Mouse (Mus musculus): ENCODE data around the gene Kynu.

Gene Kynu

DNA sequence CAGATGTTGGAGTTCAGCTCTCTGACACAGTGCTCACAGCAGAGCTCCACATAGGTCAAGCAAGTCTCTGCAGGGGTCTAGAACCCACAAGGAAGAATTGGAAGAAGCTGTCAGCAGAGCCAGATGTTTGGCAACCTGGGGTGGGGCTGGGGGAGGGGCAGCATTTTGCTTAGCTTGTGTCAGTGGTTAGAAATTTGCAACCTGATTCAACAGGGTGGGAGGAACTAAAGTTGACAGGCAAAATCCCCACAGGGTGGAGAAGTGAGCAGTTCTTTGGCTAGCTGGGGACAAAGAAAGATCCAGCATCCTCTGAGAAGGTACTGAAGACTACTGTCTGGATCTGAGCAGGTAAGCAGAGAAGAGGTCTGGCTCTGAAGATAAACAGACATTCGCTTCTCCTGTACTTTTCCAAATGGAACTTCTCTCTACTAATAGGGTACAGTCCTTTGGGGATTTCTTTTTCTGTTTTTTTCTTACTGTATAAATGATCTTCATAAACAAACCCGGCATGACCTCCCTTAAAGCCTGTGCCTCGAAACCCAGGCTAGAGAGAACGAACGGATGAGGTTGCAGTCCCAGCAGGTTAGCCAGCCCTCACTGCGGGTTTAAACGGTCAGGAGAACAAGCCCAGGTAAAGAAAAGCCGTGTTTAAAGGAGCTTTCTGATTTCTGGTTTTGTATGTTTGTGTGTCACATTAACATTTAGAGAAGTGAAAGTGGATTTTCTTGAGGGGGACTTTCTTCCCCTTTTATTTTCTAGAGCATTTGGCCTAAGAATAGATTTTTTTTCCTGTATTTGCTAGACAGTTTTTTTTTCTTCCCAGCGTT, at the start of gene Kynu:
Kynu (plus strand) TSS at position 268 of the 827 bp plus-strand sequence.
- DNase-seq (ENCODE audit: low read depth, low spot score), result no peak

GRCm38 (mm10) chr2:43506182-43506581, 48.9 kb upstream of the Kynu start:
- DNase-seq (ENCODE audit: low read depth, low spot score), result no peak

DNA sequence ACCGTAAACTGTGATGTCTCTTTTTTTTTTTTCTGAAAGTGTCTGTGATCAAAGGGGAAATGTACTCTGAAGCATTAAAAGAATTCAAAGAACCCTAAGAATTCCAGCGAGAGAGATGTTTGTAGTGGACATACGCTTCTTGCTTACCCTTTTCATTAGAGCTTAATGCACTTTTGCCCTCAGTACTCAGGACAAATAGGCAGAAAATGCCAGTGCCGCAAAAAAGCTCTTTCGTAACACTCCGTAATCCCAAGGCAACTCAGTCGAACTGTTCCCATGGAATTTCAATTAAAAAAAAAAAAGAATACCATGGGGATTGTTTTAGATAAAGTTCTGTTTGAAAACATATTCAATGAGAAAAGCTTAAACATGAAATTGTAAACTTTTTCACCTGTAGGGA, 41.3 kb upstream of the Kynu start:
- DNase-seq (ENCODE audit: low read depth, low spot score), result no peak

DNA sequence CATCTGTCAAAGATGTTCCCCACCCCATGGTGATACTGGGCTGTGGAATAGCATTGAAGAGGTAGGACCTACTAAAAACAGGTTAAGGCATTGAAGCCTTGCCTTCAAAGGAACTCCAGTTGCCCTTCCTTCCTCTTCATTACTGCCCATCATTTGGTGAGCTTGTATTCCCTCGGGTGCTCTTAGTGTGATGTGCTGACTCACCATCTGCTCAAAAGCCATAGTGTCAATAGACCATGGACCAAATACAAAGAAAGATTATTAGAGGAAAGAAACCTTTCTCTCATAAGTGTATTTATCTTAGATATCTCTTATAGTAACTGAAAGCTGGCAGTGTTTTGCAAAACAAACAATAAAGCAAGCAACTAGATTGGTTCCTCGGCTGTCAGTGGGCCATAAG, 20.7 kb upstream of the Kynu start:
- DNase-seq (ENCODE audit: low read depth, low spot score), result no peak

- DNase-seq (ENCODE audit: low read depth, low spot score), result no peak
These were observed 12.5 kb upstream of the Kynu start for GRCm38 (mm10) chr2:43542615-43543014.

DNA sequence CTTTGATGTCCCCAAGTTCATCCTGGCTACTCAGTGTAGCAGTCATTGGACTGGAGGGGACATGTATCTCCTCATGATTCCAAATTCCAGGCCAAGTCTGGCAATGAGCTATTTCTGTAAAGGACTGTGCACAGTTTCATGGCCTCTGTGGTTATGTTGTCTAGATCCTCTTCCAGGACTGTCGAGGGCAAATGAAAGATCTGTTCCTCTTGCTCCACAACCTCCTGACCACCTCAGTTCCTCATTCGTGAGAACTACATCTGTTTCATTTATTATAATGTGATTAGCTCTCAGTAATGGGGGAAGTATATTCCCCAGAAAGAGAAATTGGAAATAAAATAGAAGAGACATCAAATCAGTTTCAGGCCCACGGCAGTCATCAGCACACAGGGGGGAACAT, 9.5 kb upstream of the Kynu start:
- no peak for DNase-seq (ENCODE audit: low read depth, low spot score)

DNA sequence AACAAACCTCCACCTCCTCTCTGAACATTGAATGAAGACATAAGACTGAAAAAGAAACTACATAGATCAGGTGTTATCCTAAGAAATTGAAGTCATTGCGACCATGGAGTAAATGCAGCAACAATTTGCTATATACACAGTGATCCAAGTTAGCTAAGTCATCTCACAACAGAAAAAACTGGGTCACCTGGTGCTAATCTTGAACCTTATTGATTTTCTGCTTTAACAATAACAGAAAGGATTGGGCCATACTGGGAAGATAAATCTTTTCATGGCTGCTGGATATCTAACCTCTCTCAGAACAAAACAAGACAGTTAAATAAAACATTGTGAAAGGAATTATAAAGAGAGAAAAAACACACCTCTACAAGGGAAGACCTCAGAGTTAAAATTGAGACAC, 8.7 kb upstream of the Kynu start:
- no peak for DNase-seq (ENCODE audit: low read depth, low spot score)

GRCm38 (mm10) chr2:43554216-43554615, 913 bp upstream of the Kynu start:
- no peak for DNase-seq (ENCODE audit: low read depth, low spot score)

DNA sequence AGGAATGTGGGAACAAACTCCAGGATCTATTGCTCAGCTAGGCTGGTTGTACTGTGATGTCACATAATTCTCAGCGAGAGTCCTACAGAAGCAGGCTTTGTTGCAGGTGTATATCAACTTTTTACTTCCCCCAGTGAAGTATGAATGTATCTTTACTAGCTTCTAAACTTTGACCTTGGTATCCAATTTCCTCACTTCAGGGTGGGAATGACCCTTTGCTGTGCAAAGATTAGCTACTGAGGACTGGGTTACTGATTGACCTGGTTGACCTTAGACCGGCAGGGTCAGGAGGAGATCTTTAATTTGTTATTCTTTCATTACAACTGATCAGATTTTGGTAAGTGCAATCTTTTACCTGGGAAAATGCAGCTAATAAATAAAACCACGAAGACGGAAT, 758 bp downstream of the Kynu start:
- DNase-seq (ENCODE audit: low read depth, low spot score), result no peak

- no peak for DNase-seq (ENCODE audit: low read depth, low spot score)
These were observed 1.9 kb downstream of the Kynu start for GRCm38 (mm10) chr2:43556985-43557384.

DNA sequence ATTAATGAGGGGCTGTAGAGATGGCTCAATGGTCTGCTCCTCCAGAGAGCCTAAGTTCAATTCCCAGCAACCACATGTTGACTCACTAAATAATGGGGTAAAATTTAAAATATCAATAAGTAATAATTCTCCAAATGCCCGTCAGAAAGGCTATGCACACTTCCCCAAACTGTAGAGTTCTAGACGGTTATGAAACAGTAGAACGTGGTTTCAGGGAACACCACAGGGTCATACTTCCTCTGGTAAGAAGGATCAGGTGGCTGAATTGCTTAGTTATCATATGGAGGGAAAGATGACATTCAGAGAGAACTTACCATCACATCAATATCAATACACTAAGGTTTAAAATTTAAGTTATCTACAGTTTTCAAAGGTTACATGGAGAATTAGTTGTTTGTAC, 6.1 kb downstream of the Kynu start:
- no peak for DNase-seq (ENCODE audit: low read depth, low spot score)

GRCm38 (mm10) chr2:43562779-43563178, 7.7 kb downstream of the Kynu start:
- no peak for DNase-seq (ENCODE audit: low read depth, low spot score)

GRCm38 (mm10) chr2:43568406-43568805, 13.3 kb downstream of the Kynu start:
- no peak for DNase-seq (ENCODE audit: low read depth, low spot score)

DNA sequence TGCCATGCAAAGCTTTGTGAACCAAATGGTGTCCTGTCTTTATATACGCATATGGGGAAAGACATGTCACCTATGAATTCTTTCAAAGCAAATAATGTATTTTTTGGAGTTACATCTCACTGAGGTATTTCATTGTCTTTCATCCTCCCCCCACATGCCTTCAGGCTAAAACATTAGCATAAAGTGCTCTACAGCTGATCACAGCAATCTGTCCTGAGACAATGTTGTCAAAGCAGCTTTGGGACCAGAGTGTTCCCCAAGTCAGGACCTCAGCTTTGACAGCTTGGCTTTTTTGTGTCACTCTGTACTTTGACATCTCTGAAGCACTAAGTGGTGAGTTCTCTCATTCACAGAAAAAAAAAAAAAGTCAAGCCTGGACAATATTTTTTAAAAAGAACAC, 18.4 kb downstream of the Kynu start:
- no peak for DNase-seq (ENCODE audit: low read depth, low spot score)

GRCm38 (mm10) chr2:43583243-43583812, 28.2 kb downstream of the Kynu start:
- DNase-seq (ENCODE audit: low read depth, low spot score), result no peak

DNA sequence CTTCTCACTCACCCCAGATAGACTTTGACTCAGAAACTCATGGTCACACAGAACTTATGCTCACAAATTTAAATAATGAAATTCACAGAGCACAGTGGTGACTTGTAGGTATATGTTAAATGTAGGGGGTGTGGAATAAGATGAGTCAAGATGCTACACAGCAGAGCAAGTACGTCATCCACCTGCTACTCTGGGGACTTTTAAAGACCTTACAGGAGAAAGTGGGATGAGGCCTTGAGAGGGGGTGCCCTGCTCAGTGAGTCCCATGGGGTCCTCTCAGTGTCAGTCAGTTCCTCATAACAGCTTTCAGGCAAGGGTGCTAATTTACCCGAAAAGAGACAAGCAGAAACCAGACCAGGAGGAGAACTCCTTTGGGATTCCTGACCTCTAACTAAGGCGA, 30.4 kb downstream of the Kynu start:
- DNase-seq (ENCODE audit: low read depth, low spot score), result no peak

DNA sequence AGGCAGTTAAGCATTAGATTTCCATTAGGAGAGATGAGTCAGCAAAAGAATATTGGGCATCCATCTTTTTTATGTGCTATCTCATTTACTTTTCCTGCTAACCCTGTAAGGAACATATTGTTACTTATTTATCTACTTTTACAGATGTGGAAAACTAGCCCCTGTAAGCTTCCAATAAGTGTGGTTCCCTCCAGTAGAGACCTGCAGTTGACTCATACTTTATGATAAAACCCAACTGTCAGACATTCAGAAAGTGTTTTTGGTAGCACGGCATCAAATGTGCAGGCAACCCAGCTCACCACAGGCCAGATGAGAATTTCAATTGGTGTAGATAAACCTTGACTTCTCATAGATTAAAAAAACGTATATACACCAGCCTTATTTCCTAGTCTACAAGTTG, 32.7 kb downstream of the Kynu start:
- no peak for DNase-seq (ENCODE audit: low read depth, low spot score)

DNA sequence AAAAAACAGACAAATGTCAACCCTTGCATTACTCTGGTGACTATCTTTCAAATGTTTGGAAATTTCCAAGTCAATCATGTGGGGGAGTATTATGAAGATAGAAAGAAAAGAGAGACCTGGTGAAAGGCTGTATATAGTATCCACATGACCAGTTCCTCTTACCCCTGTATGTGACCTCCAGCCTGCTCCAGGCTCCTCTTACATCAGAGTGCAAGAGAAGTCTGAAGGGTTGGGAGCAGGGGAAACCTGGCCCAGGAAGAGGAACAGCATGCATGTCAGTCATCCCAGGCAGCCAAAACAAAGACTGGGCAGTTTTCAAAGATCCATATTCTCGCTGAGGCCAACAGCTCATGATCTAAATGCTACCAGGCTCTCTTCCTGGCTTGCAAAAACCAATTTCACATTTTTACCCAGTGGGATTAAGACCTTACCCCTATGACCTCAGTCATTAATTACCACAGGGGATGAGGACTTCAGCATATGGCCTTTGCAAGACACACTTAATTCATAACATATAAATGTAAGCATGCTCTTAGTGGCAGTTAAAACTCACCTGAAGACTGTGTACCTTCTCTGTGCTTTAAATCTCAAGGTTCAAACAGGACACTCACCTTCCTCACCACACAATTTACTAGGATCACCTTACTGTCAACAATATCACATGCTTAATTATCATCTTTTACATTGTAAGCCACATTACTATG, 37.0 kb downstream of the Kynu start:
- no peak for DNase-seq (ENCODE audit: low read depth, low spot score)

DNA sequence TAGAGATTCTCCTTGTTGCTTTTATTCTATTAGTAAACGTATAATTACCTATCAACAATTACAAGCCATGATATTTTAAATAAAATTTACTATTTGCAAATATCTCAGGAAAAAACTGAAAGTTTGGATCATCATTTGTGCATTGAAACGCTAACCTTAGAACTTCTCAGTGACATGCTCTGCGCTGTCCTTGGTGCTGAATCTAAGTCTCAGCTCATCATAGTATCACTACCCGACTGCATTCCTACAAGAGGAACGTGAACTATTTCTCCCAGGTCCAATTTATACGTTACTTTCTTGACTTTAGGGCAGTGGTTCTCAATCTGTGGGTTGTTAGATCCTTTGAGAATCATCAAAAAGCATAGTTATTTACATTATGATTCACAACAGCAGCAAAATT, 58.4 kb downstream of the Kynu start:
- DNase-seq (ENCODE audit: low read depth, low spot score), result no peak

DNA sequence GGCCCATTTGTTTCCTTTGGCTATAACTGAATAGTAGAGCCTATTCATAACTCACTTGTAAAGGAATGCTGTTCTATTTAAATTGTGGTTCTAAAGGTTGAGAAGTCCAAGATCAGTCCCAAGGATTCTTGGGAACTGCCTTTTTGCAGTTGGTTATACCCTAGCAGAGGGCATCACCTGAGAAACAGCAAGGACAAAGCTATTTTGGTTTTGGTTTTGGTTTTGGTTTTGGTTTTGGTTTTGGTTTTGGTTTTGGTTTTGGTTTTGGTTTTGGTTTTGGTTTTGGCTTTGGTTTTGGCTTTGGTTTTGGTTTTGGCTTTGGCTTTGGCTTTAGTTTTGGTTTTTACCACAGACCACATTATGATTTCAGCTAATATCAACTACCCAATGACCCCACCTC, 66.0 kb downstream of the Kynu start:
- DNase-seq (ENCODE audit: low read depth, low spot score), result no peak

GRCm38 (mm10) chr2:43622844-43623243, 67.7 kb downstream of the Kynu start:
- DNase-seq (ENCODE audit: low read depth, low spot score), result no peak

GRCm38 (mm10) chr2:43631786-43632185, 76.7 kb downstream of the Kynu start:
- DNase-seq (ENCODE audit: low read depth, low spot score), result no peak

- DNase-seq (ENCODE audit: low read depth, low spot score), result no peak
These were observed 81.4 kb downstream of the Kynu start for GRCm38 (mm10) chr2:43636498-43636897.
